Mouse (Mus musculus) limb, embryonic 10.5 days (tissue): Measurements from ENCODE around the gene Desi1. TPM values are rescaled to one million over a fixed set of nuclear protein-coding genes. Genes with fewer than 3 reads are reported as not detected.
"Not testable (repeated sequence)": the region's sequence is repeated elsewhere in the genome, so short reads cannot be mapped to it uniquely, and the experiment has no call there.

Experiments
- DNase-seq: peaks from one replicate; pipeline ENCODE4 v3.0.0-alpha.2; 2017; ENCODE audit warnings: low spot score
- H3K27ac ChIP-seq: fragments of 300-500 bp; sonication (generic); 2 replicates; pipeline ENCODE4 v1.5.1; 2016; ENCODE audit warnings: mild to moderate bottlenecking
- H3K27me3 ChIP-seq: fragments of 300-500 bp; sonication (generic); 2 replicates; pipeline ENCODE4 v1.6.1; 2016; ENCODE audit warnings: low read depth, mild to moderate bottlenecking; ENCODE audit not compliant: poor library complexity, severe bottlenecking
- H3K36me3 ChIP-seq: fragments of 300-500 bp; sonication (generic); 2 replicates; pipeline ENCODE4 v1.6.1; 2016; ENCODE audit warnings: mild to moderate bottlenecking, moderate library complexity
- H3K4me1 ChIP-seq: fragments of 300-500 bp; sonication (generic); 2 replicates; pipeline ENCODE4 v1.6.1; 2016
- H3K4me3 ChIP-seq: fragments of 300-500 bp; sonication (generic); 2 replicates; pipeline ENCODE4 v1.5.1; 2016; ENCODE audit warnings: mild to moderate bottlenecking, moderate library complexity
- H3K9me3 ChIP-seq: fragments of 300-500 bp; sonication (generic); replicated peaks from 2 replicates; pipeline ENCODE4 v1.6.1; 2016; ENCODE audit warnings: mild to moderate bottlenecking
- WGBS: fragments of 180-500 bp; shearing (Covaris S2); methylation state at CpG from one replicate; pipeline ENCODE4 v1.1.7; 2016; 5-methylcytosine and 5-hydroxymethylcytosine counted together
- polyA plus RNA-seq: library from polyadenylated mRNA; unstranded; fragments of >200 nt; fragmentation: Nextera tagmentation; extraction: Ambion mirVana; gene quantifications from 2 replicates; pipeline ENCODE4 v1.2.1, GENCODE M21; 2016

Gene Desi1
- polyA plus RNA-seq, 1 experiment from 2014 or later, result 33.7 TPM

DNA sequence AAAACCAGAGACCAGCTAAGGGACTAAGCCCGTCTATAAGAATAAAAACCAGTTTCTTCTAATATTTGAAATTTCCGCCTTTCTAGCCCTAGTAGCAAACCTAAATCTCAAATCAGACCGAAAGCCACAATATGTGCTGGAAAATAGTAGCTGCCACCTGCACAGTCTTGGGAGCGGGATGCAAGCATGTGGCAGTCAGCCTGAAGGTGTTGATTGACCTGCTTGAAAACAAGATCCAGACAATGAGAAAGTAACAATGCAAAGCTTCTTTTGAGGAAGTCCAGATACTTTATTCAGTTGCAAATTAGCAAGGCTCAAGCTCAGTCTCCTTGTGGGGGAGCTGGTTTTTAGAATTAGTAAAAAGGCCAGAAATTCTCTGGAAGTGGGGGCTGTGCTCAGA is 63.2 kb downstream of the Desi1 start:
- H3K4me1 ChIP-seq, DNase-seq, H3K4me3 ChIP-seq, H3K27me3 ChIP-seq, H3K9me3 ChIP-seq, H3K27ac ChIP-seq, H3K36me3 ChIP-seq: not testable (repeated sequence)
- WGBS, result 94% methylated on average over 4 of the region's 4 CpGs

DNA sequence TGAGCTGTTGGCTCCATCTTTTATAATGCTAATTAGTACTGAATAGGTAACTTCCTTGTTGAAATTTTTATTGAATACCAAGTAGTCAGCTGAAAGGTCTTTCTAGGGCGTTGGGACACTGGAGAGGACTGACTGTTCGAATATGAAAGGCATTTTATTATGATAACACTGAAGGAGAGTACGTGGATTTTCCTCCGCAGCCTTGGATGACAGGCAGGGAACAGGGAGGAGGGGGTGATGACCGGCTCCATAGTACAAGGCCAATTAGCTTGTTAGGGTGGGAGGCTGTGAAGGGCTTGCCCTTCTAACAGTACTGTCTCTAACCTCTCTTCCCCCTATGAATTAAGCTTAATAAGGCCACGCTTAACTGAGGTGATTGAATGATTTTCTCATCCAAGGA is 64.0 kb downstream of the Desi1 start:
- H3K4me3 ChIP-seq, H3K4me1 ChIP-seq, H3K36me3 ChIP-seq, H3K27ac ChIP-seq, H3K27me3 ChIP-seq, H3K9me3 ChIP-seq, DNase-seq: not testable (repeated sequence)
- WGBS, result 77% methylated on average over 6 of the region's 6 CpGs

- Histone ChIP-seq H3K4me3 (no peak overlapping the region), H3K27me3 (no peaks in the 10 kb centered on the region), H3K36me3 (no peaks in the 10 kb centered on the region), H3K9me3 (no peaks in the 10 kb centered on the region; the same call in 1 of the 2 replicates), H3K4me1 (peaks cover 7% of the 10 kb centered on the region), H3K27ac (no peak overlapping the region)
- WGBS, result 69% methylated on average over 7 of the region's 7 CpGs
- peak; percentile 32 for DNase-seq
These were observed 64.5 kb downstream of the Desi1 start for GRCm38 (mm10) chr15:81969173-81969572.

DNA sequence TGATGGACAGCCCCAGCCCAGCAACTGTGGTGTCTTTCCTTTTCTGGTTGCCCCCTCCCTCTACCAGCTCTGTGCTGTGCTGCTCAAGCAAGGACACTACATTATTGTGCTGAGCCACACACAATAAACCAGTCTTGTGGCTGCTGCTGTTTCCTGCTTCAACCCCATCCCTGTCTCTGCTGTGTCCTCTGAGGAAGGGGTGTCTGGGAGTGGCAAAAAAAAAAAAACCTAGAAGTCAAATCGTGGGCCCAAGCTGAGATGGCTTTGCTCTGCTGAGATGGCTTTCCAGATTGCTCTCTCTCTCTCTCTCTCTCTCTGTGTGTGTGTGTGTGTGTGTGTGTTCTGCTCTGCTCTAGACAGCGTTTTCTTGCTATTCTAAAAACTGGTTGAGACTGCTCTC is 65.2 kb downstream of the Desi1 start:
- DNase-seq, result no peak
- 60% methylated on average over 2 of the region's 2 CpGs for WGBS
- no peak overlapping the region for H3K4me3 ChIP-seq
- H3K4me1 ChIP-seq, result peaks cover 7% of the 10 kb centered on the region
- H3K27ac ChIP-seq, result no peak overlapping the region
- no peaks in the 10 kb centered on the region for H3K36me3 ChIP-seq
- H3K9me3 ChIP-seq, result no peaks in the 10 kb centered on the region; the same call in 1 of the 2 replicates
- no peaks in the 10 kb centered on the region for H3K27me3 ChIP-seq

DNA sequence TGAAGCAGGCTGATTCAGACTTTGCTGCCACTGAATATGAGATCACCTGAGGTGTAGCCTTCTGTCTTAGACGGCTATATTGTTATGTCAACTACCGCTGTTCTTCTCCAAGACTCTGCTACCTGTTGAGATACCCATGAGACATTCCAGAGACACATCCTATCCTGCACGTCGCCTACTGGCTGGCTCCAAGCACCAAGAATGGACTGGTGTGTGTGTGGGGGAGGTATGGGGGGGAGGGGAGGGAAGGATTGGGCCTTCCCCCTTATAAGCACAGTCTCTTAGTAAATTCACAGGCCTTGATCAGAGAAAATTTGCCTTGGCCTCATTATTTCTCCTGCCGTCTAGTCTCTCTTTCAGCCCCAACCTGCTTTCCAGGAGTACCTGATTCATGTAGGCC is 65.8 kb downstream of the Desi1 start:
- 88% methylated on average over 5 of the region's 5 CpGs for WGBS
- Histone ChIP-seq H3K4me3 (no peak overlapping the region), H3K9me3 (no peaks in the 10 kb centered on the region; the same call in 1 of the 2 replicates), H3K4me1 (peaks cover 7% of the 10 kb centered on the region), H3K27me3 (no peaks in the 10 kb centered on the region), H3K36me3 (no peaks in the 10 kb centered on the region), H3K27ac (no peak overlapping the region)
- no peak for DNase-seq

DNA sequence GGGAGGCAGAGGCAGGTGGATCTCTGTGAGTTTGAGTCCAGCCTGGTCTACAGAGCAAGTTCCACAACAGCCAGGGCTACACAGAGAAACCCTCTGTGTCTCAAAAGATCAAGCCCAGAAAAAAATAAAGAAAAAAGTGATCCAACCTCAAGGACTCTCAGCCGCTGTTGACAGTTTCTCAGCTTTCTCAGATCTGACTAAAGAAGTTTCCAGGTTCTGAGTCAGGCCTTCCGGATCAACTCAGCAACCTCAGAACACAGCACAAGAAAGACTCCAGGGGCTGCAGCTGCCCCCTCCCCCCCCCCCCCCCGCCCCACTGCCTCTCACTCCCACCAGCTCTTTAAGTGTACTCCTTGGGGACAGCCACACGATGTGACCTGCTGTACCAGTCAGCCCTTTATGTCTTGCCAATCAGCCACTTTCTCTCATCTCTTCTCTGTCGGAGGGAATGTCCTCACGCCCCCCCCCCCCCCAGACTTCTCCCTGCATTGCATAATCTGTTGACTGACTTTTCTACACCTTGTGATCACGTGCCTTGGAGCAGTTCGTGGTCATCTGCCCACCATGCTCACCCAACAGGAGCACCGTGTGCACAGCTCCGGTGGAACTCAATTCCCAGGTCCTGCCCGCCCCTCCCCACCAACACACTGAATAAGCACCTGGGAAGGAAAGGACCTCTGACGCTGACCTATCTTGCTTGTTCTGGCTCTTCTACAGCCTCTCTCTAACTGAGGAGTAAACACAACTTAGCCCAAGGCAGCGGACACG is 67.4 kb downstream of the Desi1 start:
- WGBS, result 83% methylated on average over 13 of the region's 14 CpGs
- Histone ChIP-seq H3K9me3 (no peaks in the 10 kb centered on the region), H3K4me3 (no peak overlapping the region), H3K4me1 (peaks cover 7% of the 10 kb centered on the region), H3K27ac (no peak overlapping the region), H3K36me3 (no peaks in the 10 kb centered on the region), H3K27me3 (no peaks in the 10 kb centered on the region)
- DNase-seq, result no peak

DNA sequence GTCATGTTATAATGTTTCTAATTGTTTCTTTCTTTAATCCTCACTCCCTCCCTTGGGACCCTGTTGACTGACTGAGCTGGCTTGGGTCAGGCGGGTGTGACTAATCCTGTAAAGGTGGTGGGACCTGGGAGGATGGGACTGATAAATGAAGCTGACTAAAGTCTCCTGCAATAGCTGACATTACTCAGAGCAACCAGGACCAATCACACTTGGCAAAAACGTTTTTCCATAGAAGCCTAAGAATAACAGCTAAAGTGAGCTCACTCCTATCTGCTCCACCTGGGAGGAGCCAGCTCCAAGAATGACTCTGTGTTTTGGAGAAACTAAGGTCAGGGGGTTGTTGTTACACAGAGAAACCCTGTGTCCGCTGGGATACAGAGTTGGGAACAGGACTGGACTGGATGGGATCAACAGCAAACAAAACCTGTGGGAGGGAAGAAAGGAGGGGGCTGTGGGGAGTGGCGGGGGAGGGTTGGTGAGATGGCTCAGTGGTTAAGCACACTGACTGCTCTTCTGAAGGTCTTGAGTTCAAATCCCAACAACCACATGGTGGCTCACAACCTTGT is 68.6 kb downstream of the Desi1 start:
- Histone ChIP-seq H3K4me1 (peaks cover 14% of the 10 kb centered on the region), H3K27ac (no peak overlapping the region), H3K9me3 (no peaks in the 10 kb centered on the region), H3K4me3 (no peak overlapping the region), H3K27me3 (no peaks in the 10 kb centered on the region), H3K36me3 (no peaks in the 10 kb centered on the region)
- no peak for DNase-seq
- WGBS, result 72% methylated on average over 4 of the region's 4 CpGs

DNA sequence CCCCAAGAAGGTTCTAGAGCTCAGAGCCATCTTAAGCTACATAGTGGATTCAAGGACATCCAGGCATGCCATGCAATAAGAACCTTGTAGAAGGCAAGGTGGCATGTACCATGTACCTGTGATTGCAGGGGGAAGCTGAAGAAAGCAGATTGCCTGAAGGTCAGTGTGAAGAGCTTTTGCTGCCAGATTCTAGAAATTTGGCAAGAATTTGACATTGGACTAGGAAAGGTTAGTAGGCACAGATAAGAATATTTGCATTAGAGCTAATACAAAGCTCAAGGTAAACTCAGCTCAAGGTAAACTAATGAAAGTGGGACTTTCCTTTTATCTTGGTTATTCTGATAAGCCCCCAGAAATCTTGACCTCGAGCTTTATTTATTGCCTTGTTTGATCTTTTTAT is 69.4 kb downstream of the Desi1 start:
- DNase-seq, result no peak
- no peaks in the 10 kb centered on the region for H3K9me3 ChIP-seq
- H3K27ac ChIP-seq, result no peak overlapping the region
- H3K4me3 ChIP-seq, result no peak overlapping the region
- no peaks in the 10 kb centered on the region for H3K36me3 ChIP-seq
- 57% methylated on average over 1 of the region's 1 CpGs for WGBS
- H3K4me1 ChIP-seq, result peaks cover 11% of the 10 kb centered on the region
- H3K27me3 ChIP-seq, result no peaks in the 10 kb centered on the region

GRCm38 (mm10) chr15:81961078-81961451 is 72.6 kb downstream of the Desi1 start:
- 4% methylated on average over 7 of the region's 8 CpGs for WGBS
- DNase-seq, result no peak
- Histone ChIP-seq H3K4me3 (peak overlapping the region; percentile 73), H3K9me3 (no peaks in the 10 kb centered on the region), H3K27me3 (no peaks in the 10 kb centered on the region), H3K36me3 (no peaks in the 10 kb centered on the region), H3K4me1 (peaks cover 7% of the 10 kb centered on the region), H3K27ac (peak overlapping the region; percentile 61; the same call in 1 of the 2 replicates)

DNA sequence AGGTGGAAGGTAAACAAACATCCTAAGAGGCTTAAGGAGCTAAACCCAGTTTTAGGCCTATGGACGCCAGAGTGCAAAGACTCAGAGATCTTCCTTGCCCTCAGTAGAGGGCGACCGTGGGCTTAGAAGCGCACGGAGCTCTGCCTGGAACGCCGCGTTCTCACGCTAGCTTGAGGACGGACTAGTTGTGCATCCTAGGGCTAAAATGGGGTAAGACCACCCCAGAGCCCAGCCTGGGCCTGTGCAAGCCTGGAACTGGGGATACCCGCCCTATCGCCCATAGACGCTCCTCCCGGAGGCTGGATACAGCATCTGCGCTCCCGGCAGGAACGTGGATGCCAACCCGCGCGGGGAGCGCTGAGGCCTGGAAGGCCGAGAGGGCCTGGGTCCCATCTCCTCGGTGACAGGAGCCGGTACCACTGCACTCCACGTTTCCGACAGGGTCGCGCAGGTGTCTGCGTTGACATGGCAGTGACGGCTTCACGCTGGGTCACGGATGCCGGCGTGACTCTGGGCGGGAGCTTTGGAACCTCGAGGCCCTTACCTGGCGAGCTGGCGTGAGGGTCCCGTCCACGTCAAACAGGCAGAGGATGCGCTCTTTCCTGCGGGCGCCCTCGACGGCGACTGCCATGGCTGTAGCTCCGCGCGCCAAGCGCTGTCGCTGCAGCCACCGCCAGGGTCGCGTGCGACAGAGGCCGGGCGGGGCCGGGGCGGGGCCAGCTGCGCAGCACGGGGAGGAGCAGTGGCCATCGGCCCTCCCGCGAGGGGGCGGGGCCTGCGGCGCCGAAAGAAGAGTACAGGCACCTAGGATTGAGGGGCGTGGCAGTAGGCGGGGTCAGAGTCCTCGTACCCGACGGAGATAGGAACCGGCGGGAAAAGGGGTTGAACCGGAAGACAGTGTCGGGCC is 73.2 kb downstream of the Desi1 start, which contains the start of gene Pmm1:
TSS of gene Pmm1 (minus strand) at position 760 of the 907 bp plus-strand sequence.
- peak; percentile 99 for DNase-seq
- Histone ChIP-seq H3K4me1 (peaks cover 7% of the 10 kb centered on the region), H3K36me3 (no peaks in the 10 kb centered on the region; the same call in 1 of the 2 replicates), H3K27me3 (no peaks in the 10 kb centered on the region), H3K9me3 (no peaks in the 10 kb centered on the region), H3K4me3 (peak within 1 kb of the TSS; percentile 73), H3K27ac (peak within 1 kb of the TSS; percentile 78)
- WGBS, result under 1% methylated on average over 77 of the region's 77 CpGs

DNA sequence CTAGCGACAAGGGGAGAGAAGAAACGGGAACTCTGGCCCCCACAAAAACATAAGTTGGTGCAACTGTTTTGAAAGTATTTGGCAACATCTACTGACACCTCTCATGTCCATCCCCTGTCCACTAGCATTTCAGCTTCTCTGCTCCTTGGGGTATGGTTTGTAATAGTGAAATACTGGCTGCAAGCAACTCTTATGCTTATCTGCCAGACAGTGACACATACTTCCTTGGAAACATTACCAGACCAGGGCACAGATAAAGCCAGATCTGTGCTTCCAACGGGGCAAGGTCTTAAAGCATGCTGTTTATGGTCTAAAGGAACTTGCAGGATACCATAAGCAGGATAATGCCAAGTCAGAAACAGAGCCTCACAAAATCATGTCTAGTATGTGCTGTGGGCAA is 74.8 kb downstream of the Desi1 start:
- Histone ChIP-seq H3K36me3 (peaks cover 8% of the 10 kb centered on the region; the same call in 1 of the 2 replicates), H3K27me3 (no peaks in the 10 kb centered on the region), H3K4me3 (no peak overlapping the region), H3K9me3 (no peaks in the 10 kb centered on the region), H3K4me1 (peaks cover 7% of the 10 kb centered on the region), H3K27ac (no peak overlapping the region)
- WGBS, result 92% methylated on average over 3 of the region's 3 CpGs
- DNase-seq, result no peak

- peaks cover 7% of the 10 kb centered on the region for H3K4me1 ChIP-seq
- no peaks in the 10 kb centered on the region for H3K9me3 ChIP-seq
- H3K27ac ChIP-seq, result no peak overlapping the region
- no peak overlapping the region for H3K4me3 ChIP-seq
- H3K36me3 ChIP-seq, result peaks cover 8% of the 10 kb centered on the region; the same call in 1 of the 2 replicates
- DNase-seq, result no peak
- no peaks in the 10 kb centered on the region for H3K27me3 ChIP-seq
- WGBS, result 89% methylated on average over 11 of the region's 11 CpGs
These were observed 76.1 kb downstream of the Desi1 start for GRCm38 (mm10) chr15:81957598-81957997.

GRCm38 (mm10) chr15:81956457-81956856 is 77.2 kb downstream of the Desi1 start:
- no peak overlapping the region for H3K4me3 ChIP-seq
- no peaks in the 10 kb centered on the region for H3K9me3 ChIP-seq
- H3K4me1 ChIP-seq, result peaks cover 7% of the 10 kb centered on the region
- no peaks in the 10 kb centered on the region for H3K27me3 ChIP-seq
- no peak overlapping the region for H3K27ac ChIP-seq
- 58% methylated on average over 8 of the region's 8 CpGs for WGBS
- H3K36me3 ChIP-seq, result peaks cover 11% of the 10 kb centered on the region; the same call in 1 of the 2 replicates
- DNase-seq, result peak; percentile 66
